Comparison of ENCODE assay signal across 13 mouse cellular contexts in the genomic region with DNA sequence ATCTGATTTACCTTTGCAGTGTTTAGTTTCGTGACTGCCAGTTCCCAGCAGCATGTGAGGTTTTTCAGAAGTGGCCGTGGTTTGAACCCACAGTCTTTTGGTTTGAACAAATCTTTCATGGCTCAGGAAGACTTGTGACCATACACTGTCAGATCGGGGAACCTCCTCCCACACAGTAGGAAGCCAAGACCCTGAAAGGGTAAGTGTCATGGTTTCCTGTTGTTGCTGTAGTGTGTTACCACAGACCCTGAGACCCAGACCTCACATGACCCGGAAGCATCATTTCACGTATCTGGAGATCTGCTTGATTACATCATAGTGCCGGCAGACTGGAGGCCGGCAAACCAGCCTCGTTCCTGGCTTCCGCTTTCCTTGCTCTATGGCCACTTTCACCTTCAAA. TPM values are rescaled to one million over a fixed set of nuclear protein-coding genes. Genes with fewer than 3 reads are reported as not detected.
DNase-seq lines count a peak whose midpoint lies in the region; ATAC-seq lines count a peak whose summit lies in the region.
"Had no signal": no experiment of that assay in that cellular context is flagged by ENCODE, and none has a peak within 500 bp of the region (broad histone marks: within the 10 kb centered on the region; RNA-seq: fewer than 3 reads in every experiment).

No protein-coding gene starts in this region.

- H3K9ac ChIP-seq in midbrain, embryonic 11.5 days (ENCODE audit: low read length) = no peak overlapping the region
- no peak overlapping the region for H3K9ac ChIP-seq in midbrain, embryonic 13.5 days (replicated peaks)
- H3K9ac ChIP-seq: liver, embryonic 13.5 days; neural tube, embryonic 12.5 days had no signal

- no peak overlapping the region for H3K4me2 ChIP-seq in midbrain, embryonic 11.5 days
- H3K4me2 ChIP-seq in midbrain, embryonic 13.5 days (replicated peaks) = no peak overlapping the region
- H3K4me2 ChIP-seq: liver, embryonic 13.5 days; neural tube, embryonic 12.5 days had no signal

- no peaks in the 10 kb centered on the region for H3K9me3 ChIP-seq in midbrain, embryonic 11.5 days (ENCODE audit: control insufficient read depth, low read length)
- H3K9me3 ChIP-seq in midbrain, embryonic 13.5 days = no peaks in the 10 kb centered on the region
- H3K9me3 ChIP-seq: liver, embryonic 13.5 days; neural tube, embryonic 12.5 days had no signal

- H3K27me3 ChIP-seq in midbrain, embryonic 11.5 days (ENCODE audit: control insufficient read depth, insufficient read depth, low read length) = no peaks in the 10 kb centered on the region
- 0 out of 2 replicates have a peak, but pooled peaks cover 4% of the 10 kb centered on the region for H3K27me3 ChIP-seq in midbrain, embryonic 13.5 days
- H3K27me3 ChIP-seq: liver, embryonic 13.5 days; neural tube, embryonic 12.5 days had no signal

- H3K27ac ChIP-seq in midbrain, embryonic 11.5 days (ENCODE audit: low read depth, low read length) = no peak overlapping the region
- H3K27ac ChIP-seq in midbrain, embryonic 13.5 days = no peak overlapping the region
- H3K27ac ChIP-seq: liver, embryonic 13.5 days; neural tube, embryonic 12.5 days had no signal

- H3K36me3 ChIP-seq in midbrain, embryonic 11.5 days (ENCODE audit: control insufficient read depth, insufficient read depth, low read length) = no peaks in the 10 kb centered on the region
- no peaks in the 10 kb centered on the region for H3K36me3 ChIP-seq in midbrain, embryonic 13.5 days
- H3K36me3 ChIP-seq: liver, embryonic 13.5 days; neural tube, embryonic 12.5 days had no signal

- ATAC-seq in midbrain, embryonic 11.5 days (ENCODE audit: low FRiP score) = no peak
- no peak for ATAC-seq in midbrain, embryonic 13.5 days
- peak; percentile 98 for ATAC-seq in megakaryocyte, adult 5-6 weeks (ENCODE audit: poor library complexity, severe bottlenecking)
- ATAC-seq: forebrain, embryonic 14.5 days; intestine, postnatal 0 days had no signal

- H3K4me3 ChIP-seq in midbrain, embryonic 11.5 days (ENCODE audit: low read depth, low read length) = no peak overlapping the region
- H3K4me3 ChIP-seq in midbrain, embryonic 13.5 days (replicated peaks) = no peak overlapping the region
- H3K4me3 ChIP-seq: liver, embryonic 13.5 days; neural tube, embryonic 12.5 days had no signal

- peak; percentile 17 for DNase-seq in midbrain, embryonic 11.5 days (ENCODE audit: low spot score, missing footprints)
- peak; percentile 53 for DNase-seq in c-Kit-positive CD71-negative TER-119-negative erythroid progenitor cells, embryonic 14.5 days (ENCODE audit: low read depth)
- DNase-seq in thymus, postnatal 4 days = peak; percentile 11
- no peak for DNase-seq in cerebellum, adult 11 months
- DNase-seq in cerebellum, postnatal 36 days = no peak
- DNase-seq: liver, embryonic 13.5 days; right cerebral cortex, postnatal 25 days had no signal

- WGBS in midbrain, embryonic 11.5 days = 83% methylated on average over 9 of the region's 9 CpGs
- WGBS in midbrain, embryonic 13.5 days = 89% methylated on average over 9 of the region's 9 CpGs

- H3K4me1 ChIP-seq in midbrain, embryonic 11.5 days (ENCODE audit: control insufficient read depth, insufficient read depth, low read length) = no peaks in the 10 kb centered on the region
- H3K4me1 ChIP-seq in midbrain, embryonic 13.5 days (replicated peaks) = no peaks in the 10 kb centered on the region
- H3K4me1 ChIP-seq: liver, embryonic 13.5 days; neural tube, embryonic 12.5 days had no signal

RNA-seq across cellular contexts. Expression of a gene that starts 21.7 kb away (rescaled TPM):
- polyA plus RNA-seq in midbrain, embryonic 11.5 days (2014; fragmentation: Nextera tagmentation; extraction: Ambion mirVana) = not detected in 2 replicates
- not detected in 2 replicates for polyA plus RNA-seq in midbrain, embryonic 13.5 days (2015; fragmentation: Nextera tagmentation; extraction: Ambion mirVana)
- 15.1 and 18.2 TPM in 2 replicates for total RNA-seq in megakaryocyte, adult 5-6 weeks (2015)
- total RNA-seq in megakaryocyte, adult 5-6 weeks (2017) = 14.5 and 18.9 TPM in 2 replicates
- polyA plus RNA-seq: forebrain, embryonic 14.5 days; heart, embryonic 14.5 days; intestine, postnatal 0 days had no signal

Comparison
In these comparisons a context has a peak if more than half of its experiments do, and no peak if none do; other contexts are left out.
1. DNase-seq: peak in midbrain, embryonic 11.5 days (single experiment), c-Kit-positive CD71-negative TER-119-negative erythroid progenitor cells, embryonic 14.5 days (single experiment) and thymus, postnatal 4 days (single experiment); none in cerebellum, adult 11 months (single experiment) and cerebellum, postnatal 36 days (0 of 2).